Mouse (Mus musculus): ENCODE measurements at regions not wholly inside any gene's neighbourhood (a gene's known extent, or its start where the extent isn't known, plus 50 kb on each side); places are given as distances from the start of the nearest gene placed in this dataset.

GRCm38 (mm10) chr8:93712066-93712706 is 97.6 kb upstream of the Gnao1 start:
- no peak for ATAC-seq (ENCODE audit: low read depth)
- Histone ChIP-seq H3K4me2 (ENCODE audit: low read depth, low read length) (no peak overlapping the region), H3K4me3 (ENCODE audit: low read length) (no peak overlapping the region), H3K9me3 (ENCODE audit: control insufficient read depth, low read length) (no peaks in the 10 kb centered on the region), H3K27me3 (ENCODE audit: control insufficient read depth, insufficient read depth, low read depth, low read length) (no peaks in the 10 kb centered on the region), H3K27ac (ENCODE audit: low read length) (no peak overlapping the region), H3K4me1 (replicated peaks; ENCODE audit: control insufficient read depth, insufficient read depth, low read length) (no peaks in the 10 kb centered on the region), H3K9ac (ENCODE audit: low read length) (no peak overlapping the region), H3K36me3 (ENCODE audit: control insufficient read depth, insufficient read depth, low read length) (no peaks in the 10 kb centered on the region)
- WGBS: 87% methylated on average over 3 of the region's 3 CpGs

- no peak overlapping the region for H3K9ac ChIP-seq (ENCODE audit: low read length)
- H3K27me3 ChIP-seq (ENCODE audit: control insufficient read depth, insufficient read depth, low read depth, low read length): no peaks in the 10 kb centered on the region
- 0 out of 2 replicates have a peak, but pooled peaks cover 2% of the 10 kb centered on the region for H3K9me3 ChIP-seq (ENCODE audit: control insufficient read depth, low read length)
- WGBS: 74% methylated on average over 2 of the region's 2 CpGs
- H3K27ac ChIP-seq (ENCODE audit: low read length): no peak overlapping the region
- H3K36me3 ChIP-seq (ENCODE audit: control insufficient read depth, insufficient read depth, low read length): no peaks in the 10 kb centered on the region
- H3K4me3 ChIP-seq (ENCODE audit: low read length): no peak overlapping the region
- no peak for ATAC-seq (ENCODE audit: low read depth)
- H3K4me1 ChIP-seq (replicated peaks; ENCODE audit: control insufficient read depth, insufficient read depth, low read length): no peaks in the 10 kb centered on the region
- H3K4me2 ChIP-seq (ENCODE audit: low read depth, low read length): no peak overlapping the region
These were observed 96.5 kb upstream of the Gnao1 start for GRCm38 (mm10) chr8:93713221-93713620.

- Histone ChIP-seq H3K36me3 (ENCODE audit: control insufficient read depth, insufficient read depth, low read length) (no peaks in the 10 kb centered on the region), H3K27me3 (ENCODE audit: control insufficient read depth, insufficient read depth, low read depth, low read length) (no peaks in the 10 kb centered on the region), H3K4me2 (ENCODE audit: low read depth, low read length) (no peak overlapping the region), H3K4me3 (ENCODE audit: low read length) (no peak overlapping the region), H3K9me3 (ENCODE audit: control insufficient read depth, low read length) (no peaks in the 10 kb centered on the region), H3K27ac (ENCODE audit: low read length) (no peak overlapping the region), H3K9ac (ENCODE audit: low read length) (no peak overlapping the region), H3K4me1 (replicated peaks; ENCODE audit: control insufficient read depth, insufficient read depth, low read length) (no peaks in the 10 kb centered on the region)
- no peak for ATAC-seq (ENCODE audit: low read depth)
- WGBS: 67% methylated on average over 15 of the region's 15 CpGs
These were observed 84.8 kb upstream of the Gnao1 start for GRCm38 (mm10) chr8:93724896-93725489.

- H3K4me1 ChIP-seq (replicated peaks; ENCODE audit: control insufficient read depth, insufficient read depth, low read length): no peaks in the 10 kb centered on the region
- WGBS: 74% methylated on average over 15 of the region's 15 CpGs
- no peak overlapping the region for H3K4me3 ChIP-seq (ENCODE audit: low read length)
- no peaks in the 10 kb centered on the region for H3K9me3 ChIP-seq (ENCODE audit: control insufficient read depth, low read length)
- no peak overlapping the region for H3K9ac ChIP-seq (ENCODE audit: low read length)
- ATAC-seq (ENCODE audit: low read depth): no peak
- H3K4me2 ChIP-seq (ENCODE audit: low read depth, low read length): no peak overlapping the region
- H3K36me3 ChIP-seq (ENCODE audit: control insufficient read depth, insufficient read depth, low read length): no peaks in the 10 kb centered on the region
- no peak overlapping the region for H3K27ac ChIP-seq (ENCODE audit: low read length)
- no peaks in the 10 kb centered on the region for H3K27me3 ChIP-seq (ENCODE audit: control insufficient read depth, insufficient read depth, low read depth, low read length)
These were observed 80.4 kb upstream of the Gnao1 start for GRCm38 (mm10) chr8:93729124-93729930.

GRCm38 (mm10) chr8:93730738-93731700 is 78.7 kb upstream of the Gnao1 start:
- 70% methylated on average over 14 of the region's 14 CpGs for WGBS
- H3K4me3 ChIP-seq (ENCODE audit: low read length): no peak overlapping the region
- H3K36me3 ChIP-seq (ENCODE audit: control insufficient read depth, insufficient read depth, low read length): no peaks in the 10 kb centered on the region
- no peak overlapping the region for H3K27ac ChIP-seq (ENCODE audit: low read length)
- no peak overlapping the region for H3K4me2 ChIP-seq (ENCODE audit: low read depth, low read length)
- H3K9me3 ChIP-seq (ENCODE audit: control insufficient read depth, low read length): no peaks in the 10 kb centered on the region
- peaks cover 8% of the 10 kb centered on the region for H3K4me1 ChIP-seq (replicated peaks; ENCODE audit: control insufficient read depth, insufficient read depth, low read length)
- ATAC-seq (ENCODE audit: low read depth): no peak
- H3K9ac ChIP-seq (ENCODE audit: low read length): no peak overlapping the region
- H3K27me3 ChIP-seq (ENCODE audit: control insufficient read depth, insufficient read depth, low read depth, low read length): no peaks in the 10 kb centered on the region

GRCm38 (mm10) chr8:93734818-93735217 is 74.9 kb upstream of the Gnao1 start:
- no peak overlapping the region for H3K4me2 ChIP-seq (ENCODE audit: low read depth, low read length)
- H3K9ac ChIP-seq (ENCODE audit: low read length): no peak overlapping the region
- H3K27ac ChIP-seq (ENCODE audit: low read length): no peak overlapping the region
- 42% methylated on average over 4 of the region's 4 CpGs for WGBS
- ATAC-seq (ENCODE audit: low read depth): peak; percentile 56; the same call in 1 of the 2 replicates
- peaks cover 8% of the 10 kb centered on the region for H3K4me1 ChIP-seq (replicated peaks; ENCODE audit: control insufficient read depth, insufficient read depth, low read length)
- H3K9me3 ChIP-seq (ENCODE audit: control insufficient read depth, low read length): no peaks in the 10 kb centered on the region
- no peaks in the 10 kb centered on the region for H3K27me3 ChIP-seq (ENCODE audit: control insufficient read depth, insufficient read depth, low read depth, low read length)
- no peak overlapping the region for H3K4me3 ChIP-seq (ENCODE audit: low read length)
- no peaks in the 10 kb centered on the region for H3K36me3 ChIP-seq (ENCODE audit: control insufficient read depth, insufficient read depth, low read length)

- no peak for ATAC-seq (ENCODE audit: low read depth)
- WGBS: 79% methylated on average over 3 of the region's 3 CpGs
- H3K9ac ChIP-seq (ENCODE audit: low read length): no peak overlapping the region
- H3K9me3 ChIP-seq (ENCODE audit: control insufficient read depth, low read length): no peaks in the 10 kb centered on the region
- H3K4me1 ChIP-seq (replicated peaks; ENCODE audit: control insufficient read depth, insufficient read depth, low read length): no peaks in the 10 kb centered on the region
- no peak overlapping the region for H3K4me3 ChIP-seq (ENCODE audit: low read length)
- no peaks in the 10 kb centered on the region for H3K36me3 ChIP-seq (ENCODE audit: control insufficient read depth, insufficient read depth, low read length)
- no peak overlapping the region for H3K27ac ChIP-seq (ENCODE audit: low read length)
- no peaks in the 10 kb centered on the region for H3K27me3 ChIP-seq (ENCODE audit: control insufficient read depth, insufficient read depth, low read depth, low read length)
- no peak overlapping the region for H3K4me2 ChIP-seq (ENCODE audit: low read depth, low read length)
These were observed 69.5 kb upstream of the Gnao1 start for GRCm38 (mm10) chr8:93740281-93740680.

GRCm38 (mm10) chr8:93748720-93749119 is 61.0 kb upstream of the Gnao1 start:
- WGBS: 30% methylated on average over 1 of the region's 1 CpGs
- Histone ChIP-seq H3K9me3 (ENCODE audit: control insufficient read depth, low read length) (no peaks in the 10 kb centered on the region), H3K36me3 (ENCODE audit: control insufficient read depth, insufficient read depth, low read length) (no peaks in the 10 kb centered on the region), H3K9ac (ENCODE audit: low read length) (no peak overlapping the region), H3K27me3 (ENCODE audit: control insufficient read depth, insufficient read depth, low read depth, low read length) (no peaks in the 10 kb centered on the region; the same call in 1 of the 2 replicates), H3K4me3 (ENCODE audit: low read length) (no peak overlapping the region), H3K4me2 (ENCODE audit: low read depth, low read length) (no peak overlapping the region), H3K27ac (ENCODE audit: low read length) (no peak overlapping the region), H3K4me1 (replicated peaks; ENCODE audit: control insufficient read depth, insufficient read depth, low read length) (no peaks in the 10 kb centered on the region)
- no peak for ATAC-seq (ENCODE audit: low read depth)
